Mouse (Mus musculus) olfactory bulb, adult 2 months (tissue): ENCODE data around the gene Kng1. TPM values are rescaled to one million over a fixed set of nuclear protein-coding genes. Genes with fewer than 3 reads are reported as not detected.
"Not testable (repeated sequence)": the region's sequence is repeated elsewhere in the genome, so short reads cannot be mapped to it uniquely, and the experiment has no call there.

Experiments
- H3K27ac ChIP-seq: fragments of 200-500 bp; 2 replicates; pipeline ENCODE4 v1.5.1; 2012; ENCODE audit warnings: low read depth, low read length; ENCODE audit not compliant: insufficient read depth
- H3K4me1 ChIP-seq: fragments of 200-500 bp; 2 replicates; pipeline ENCODE4 v1.6.1; 2012; ENCODE audit warnings: low read length; ENCODE audit not compliant: control insufficient read depth, insufficient read depth
- H3K4me3 ChIP-seq: fragments of 200-500 bp; 2 replicates; pipeline ENCODE4 v1.5.1; 2012; ENCODE audit warnings: mild to moderate bottlenecking, low read depth, low read length, moderate library complexity; ENCODE audit not compliant: insufficient read depth
- CTCF ChIP-seq: fragments of 200-500 bp; IDR thresholded peaks from 2 replicates; pipeline ENCODE4 v1.5.1; 2012; ENCODE audit warnings: low read depth, mild to moderate bottlenecking, low read length, moderate library complexity; ENCODE audit not compliant: insufficient read depth
- POLR2A ChIP-seq: fragments of 200-500 bp; IDR thresholded peaks from 2 replicates; pipeline ENCODE4 v1.6.1; 2012; ENCODE audit warnings: mild to moderate bottlenecking, low read depth, low read length, moderate library complexity; ENCODE audit not compliant: insufficient read depth
- WGBS: fragments of 180-500 bp; shearing (Covaris S2); methylation state at CpG from one replicate; pipeline ENCODE4 v1.1.7; 2018; 5-methylcytosine and 5-hydroxymethylcytosine counted together
- polyA plus RNA-seq: library from polyadenylated mRNA; stranded (reverse); fragments of >200 nt; gene quantifications from 2 replicates; pipeline ENCODE4 v1.2.4, GENCODE M21; 2012; ENCODE audit warnings: low replicate concordance; ENCODE audit not compliant: missing spikeins, insufficient read depth, insufficient read length

Kng1 gene
- polyA plus RNA-seq, 1 experiment, result not detected

GRCm38 (mm10) chr16:23093321-23093953, 35.8 kb downstream of the Kng1 start:
- Histone ChIP-seq H3K4me1 (no peaks in the 10 kb centered on the region), H3K27ac (no peak overlapping the region), H3K4me3 (no peak overlapping the region)
- 81% methylated on average over 13 of the region's 13 CpGs for WGBS
- TF ChIP-seq POLR2A (no peak), CTCF (no peak)

- no peaks in the 10 kb centered on the region for H3K4me1 ChIP-seq
- TF ChIP-seq CTCF (no peak), POLR2A (no peak)
- H3K27ac ChIP-seq, result no peak overlapping the region
- H3K4me3 ChIP-seq, result no peak overlapping the region
- WGBS, result 91% methylated on average over 6 of the region's 6 CpGs
These were observed 36.5 kb downstream of the Kng1 start for GRCm38 (mm10) chr16:23094136-23094535.

- not testable (repeated sequence) for H3K4me3 ChIP-seq, H3K4me1 ChIP-seq, H3K27ac ChIP-seq
- WGBS, result 98% methylated on average over 5 of the region's 5 CpGs
These were observed 37.9 kb downstream of the Kng1 start for GRCm38 (mm10) chr16:23095581-23095980.

- H3K27ac ChIP-seq, H3K4me3 ChIP-seq, H3K4me1 ChIP-seq: not testable (repeated sequence)
- 86% methylated on average over 1 of the region's 1 CpGs for WGBS
These were observed 39.2 kb downstream of the Kng1 start for GRCm38 (mm10) chr16:23096886-23097285.

GRCm38 (mm10) chr16:23097290-23098104, 39.8 kb downstream of the Kng1 start:
- H3K27ac ChIP-seq, H3K4me3 ChIP-seq, H3K4me1 ChIP-seq: not testable (repeated sequence)
- 89% methylated on average over 8 of the region's 8 CpGs for WGBS

- not testable (repeated sequence) for H3K27ac ChIP-seq, H3K4me3 ChIP-seq, H3K4me1 ChIP-seq
- 100% methylated on average over 1 of the region's 1 CpGs for WGBS
These were observed 40.4 kb downstream of the Kng1 start for GRCm38 (mm10) chr16:23098105-23098452.

- Histone ChIP-seq H3K27ac (no peak overlapping the region), H3K4me1 (peaks cover 8% of the 10 kb centered on the region), H3K4me3 (no peak overlapping the region)
- WGBS, result 17% methylated on average over 12 of the region's 12 CpGs
- TF ChIP-seq CTCF (no peak), POLR2A (no peak)
These were observed 42.0 kb downstream of the Kng1 start for GRCm38 (mm10) chr16:23099632-23100031.

- Histone ChIP-seq H3K4me1 (peaks cover 8% of the 10 kb centered on the region), H3K27ac (no peak overlapping the region), H3K4me3 (peak overlapping the region; percentile 11; the same call in 1 of the 2 replicates)
- WGBS, result 2% methylated on average over 9 of the region's 9 CpGs
- TF ChIP-seq CTCF (no peak), POLR2A (no peak)
These were observed 42.5 kb downstream of the Kng1 start for GRCm38 (mm10) chr16:23100099-23100575.

- 37% methylated on average over 10 of the region's 10 CpGs for WGBS
- Histone ChIP-seq H3K4me1 (peaks cover 8% of the 10 kb centered on the region), H3K4me3 (no peak overlapping the region), H3K27ac (no peak overlapping the region)
- TF ChIP-seq CTCF (no peak), POLR2A (no peak)
These were observed 42.9 kb downstream of the Kng1 start for GRCm38 (mm10) chr16:23100613-23101012.
